Mouse (Mus musculus): ENCODE results near the gene Socs7. TPM values are rescaled to one million over a fixed set of nuclear protein-coding genes. Genes with fewer than 3 reads are reported as not detected.

The Socs7 gene
- total RNA-seq, 1 experiment: 14.5 TPM

GRCm38 (mm10) chr11:97328148-97328547, 34.2 kb upstream of the Socs7 start:
- H3K36me3 ChIP-seq (ENCODE audit: control insufficient read depth, insufficient read depth, low read length, poor library complexity, severe bottlenecking): peaks cover 41% of the 10 kb centered on the region
- in situ Hi-C loops (cut with MboI; ENCODE audit: low sequenced_read_pairs in 2 of 2, unreplicated experiment in 2 of 2): no loop called here

GRCm38 (mm10) chr11:97330315-97330714, 32.0 kb upstream of the Socs7 start:
- H3K9ac ChIP-seq (ENCODE audit: insufficient read depth, low read depth, low read length, poor library complexity, severe bottlenecking): no peak overlapping the region
- peaks cover 31% of the 10 kb centered on the region for H3K36me3 ChIP-seq (ENCODE audit: control insufficient read depth, insufficient read depth, low read length, poor library complexity, severe bottlenecking)
- H3K27ac ChIP-seq (ENCODE audit: insufficient read depth, low read depth, low read length, poor library complexity, severe bottlenecking): no peak overlapping the region
- no peak for DNase-seq (ENCODE audit: low read depth, low spot score)
- H3K9me3 ChIP-seq (ENCODE audit: control insufficient read depth, insufficient read depth, low read depth, low read length): no peaks in the 10 kb centered on the region
- no peak for TF ChIP-seq MAFK (IDR thresholded peaks at IDR 0.05; ENCODE audit: insufficient read depth, low read depth, low read length)
- TF ChIP-seq ZC3H11A (IDR thresholded peaks at IDR 0.05; ENCODE audit: borderline replicate concordance, low read depth, low read length): no peak
- TF ChIP-seq ZNF384 (IDR thresholded peaks at IDR 0.05; ENCODE audit: low read depth, low read length): no peak; the same call in 1 of the 2 replicates
- no peak for TF ChIP-seq CHD2 (IDR thresholded peaks at IDR 0.05; ENCODE audit: low read depth, low read length)
- no peak for TF ChIP-seq HCFC1 (IDR thresholded peaks at IDR 0.05; ENCODE audit: borderline replicate concordance, insufficient read depth, low read length)
- in situ Hi-C loops (cut with MboI; ENCODE audit: low sequenced_read_pairs in 2 of 2, unreplicated experiment in 2 of 2): no loop called here
- H3K4me1 ChIP-seq (ENCODE audit: control insufficient read depth in 2 of 2, insufficient read depth in 2 of 2, low read length in 2 of 2, poor library complexity in 1 of 2): peaks cover 8 to 20% of the 10 kb centered on the region in 2 experiments
- no peak overlapping the region for H3K4me3 ChIP-seq (ENCODE audit: insufficient read depth in 1 of 2, low read depth in 1 of 2, low read length in 2 of 2, poor library complexity in 1 of 2, severe bottlenecking in 1 of 2)

More at GRCm38 (mm10) chr11:97328148-97328547, 34.2 kb upstream of the Socs7 start:
- no peak overlapping the region for H3K4me3 ChIP-seq (ENCODE audit: insufficient read depth in 1 of 2, low read depth in 1 of 2, low read length in 2 of 2, poor library complexity in 1 of 2, severe bottlenecking in 1 of 2)
- no peak overlapping the region for H3K9ac ChIP-seq (ENCODE audit: insufficient read depth, low read depth, low read length, poor library complexity, severe bottlenecking)
- TF ChIP-seq CHD2 (IDR thresholded peaks at IDR 0.05; ENCODE audit: low read depth, low read length): no peak
- no peak for TF ChIP-seq HCFC1 (IDR thresholded peaks at IDR 0.05; ENCODE audit: borderline replicate concordance, insufficient read depth, low read length)
- no peak for TF ChIP-seq ZC3H11A (IDR thresholded peaks at IDR 0.05; ENCODE audit: borderline replicate concordance, low read depth, low read length)
- TF ChIP-seq ZNF384 (IDR thresholded peaks at IDR 0.05; ENCODE audit: low read depth, low read length): no peak
- TF ChIP-seq MAFK (IDR thresholded peaks at IDR 0.05; ENCODE audit: insufficient read depth, low read depth, low read length): no peak
- H3K27ac ChIP-seq (ENCODE audit: insufficient read depth, low read depth, low read length, poor library complexity, severe bottlenecking): no peak overlapping the region
- H3K9me3 ChIP-seq (ENCODE audit: control insufficient read depth, insufficient read depth, low read depth, low read length): no peaks in the 10 kb centered on the region
- peaks cover 3 to 5% of the 10 kb centered on the region in 2 experiments for H3K4me1 ChIP-seq (ENCODE audit: control insufficient read depth in 2 of 2, insufficient read depth in 2 of 2, low read length in 2 of 2, poor library complexity in 1 of 2)
- DNase-seq (ENCODE audit: low read depth, low spot score): peak; percentile 82

GRCm38 (mm10) chr11:97331231-97332190, 30.8 kb upstream of the Socs7 start:
- H3K36me3 ChIP-seq (ENCODE audit: control insufficient read depth, insufficient read depth, low read length, poor library complexity, severe bottlenecking): peaks cover 22% of the 10 kb centered on the region
- in situ Hi-C loops (cut with MboI; ENCODE audit: low sequenced_read_pairs in 2 of 2, unreplicated experiment in 2 of 2): no loop called here

GRCm38 (mm10) chr11:97333044-97333443, 29.3 kb upstream of the Socs7 start:
- in situ Hi-C loops (cut with MboI; ENCODE audit: low sequenced_read_pairs in 2 of 2, unreplicated experiment in 2 of 2): no loop called here
- Histone ChIP-seq H3K9ac (ENCODE audit: insufficient read depth, low read depth, low read length, poor library complexity, severe bottlenecking) (no peak overlapping the region), H3K4me3 (ENCODE audit: insufficient read depth in 1 of 2, low read depth in 1 of 2, low read length in 2 of 2, poor library complexity in 1 of 2, severe bottlenecking in 1 of 2) (peak overlapping the region in 1 of 2 experiments; percentile 45; a peak in 1 of 4 replicates), H3K36me3 (ENCODE audit: control insufficient read depth, insufficient read depth, low read length, poor library complexity, severe bottlenecking) (peaks cover 14% of the 10 kb centered on the region), H3K27ac (ENCODE audit: insufficient read depth, low read depth, low read length, poor library complexity, severe bottlenecking) (no peak overlapping the region), H3K4me1 (ENCODE audit: control insufficient read depth in 2 of 2, insufficient read depth in 2 of 2, low read length in 2 of 2, poor library complexity in 1 of 2) (peaks cover 12 to 39% of the 10 kb centered on the region in 2 experiments), H3K9me3 (ENCODE audit: control insufficient read depth, insufficient read depth, low read depth, low read length) (no peaks in the 10 kb centered on the region)
- peak; percentile 65 for DNase-seq (ENCODE audit: low read depth, low spot score)
- TF ChIP-seq HCFC1 (IDR thresholded peaks at IDR 0.05; ENCODE audit: borderline replicate concordance, insufficient read depth, low read length) (no peak), ZNF384 (IDR thresholded peaks at IDR 0.05; ENCODE audit: low read depth, low read length) (no peak), MAFK (IDR thresholded peaks at IDR 0.05; ENCODE audit: insufficient read depth, low read depth, low read length) (no peak), CHD2 (IDR thresholded peaks at IDR 0.05; ENCODE audit: low read depth, low read length) (no peak), ZC3H11A (IDR thresholded peaks at IDR 0.05; ENCODE audit: borderline replicate concordance, low read depth, low read length) (no peak)

More at GRCm38 (mm10) chr11:97331231-97332190, 30.8 kb upstream of the Socs7 start:
- Histone ChIP-seq H3K4me3 (ENCODE audit: insufficient read depth in 1 of 2, low read depth in 1 of 2, low read length in 2 of 2, poor library complexity in 1 of 2, severe bottlenecking in 1 of 2) (no peak overlapping the region), H3K4me1 (ENCODE audit: control insufficient read depth in 2 of 2, insufficient read depth in 2 of 2, low read length in 2 of 2, poor library complexity in 1 of 2) (peaks cover 11 to 32% of the 10 kb centered on the region in 2 experiments), H3K9me3 (ENCODE audit: control insufficient read depth, insufficient read depth, low read depth, low read length) (no peaks in the 10 kb centered on the region), H3K9ac (ENCODE audit: insufficient read depth, low read depth, low read length, poor library complexity, severe bottlenecking) (no peak overlapping the region), H3K27ac (ENCODE audit: insufficient read depth, low read depth, low read length, poor library complexity, severe bottlenecking) (no peak overlapping the region)
- no peak for DNase-seq (ENCODE audit: low read depth, low spot score)
- TF ChIP-seq HCFC1 (IDR thresholded peaks at IDR 0.05; ENCODE audit: borderline replicate concordance, insufficient read depth, low read length) (no peak), ZC3H11A (IDR thresholded peaks at IDR 0.05; ENCODE audit: borderline replicate concordance, low read depth, low read length) (no peak), CHD2 (IDR thresholded peaks at IDR 0.05; ENCODE audit: low read depth, low read length) (no peak), MAFK (IDR thresholded peaks at IDR 0.05; ENCODE audit: insufficient read depth, low read depth, low read length) (no peak), ZNF384 (IDR thresholded peaks at IDR 0.05; ENCODE audit: low read depth, low read length) (no peak)
